Mouse (Mus musculus) gastrocnemius, postnatal 14 days (tissue): ENCODE data around the gene Slc4a4. TPM values are rescaled to one million over a fixed set of nuclear protein-coding genes. Genes with fewer than 3 reads are reported as not detected.

Experiments
- DNase-seq: peaks from one replicate; pipeline ENCODE4 v3.0.0; 2021; ENCODE audit warnings: mixed read lengths
- intact Hi-C: fragments of 180-260 bp; cut with DNase I; formaldehyde crosslinking; loops from one replicate; pipeline ENCODE4 v1.15.1; 2025; ENCODE audit warnings: low total_unique reads
- total RNA-seq, 2 experiments: library from RNA; stranded (reverse); gene quantifications; 2 replicates each; pipeline ENCODE4 v1.2.3; 2021

The Slc4a4 gene
- total RNA-seq, 2 experiments from 2014 or later = 4.7 to 6.0 TPM

- intact Hi-C loops = no loop called here
- no peak for DNase-seq
Observed at GRCm38 (mm10) chr5:89052230-89052629, 165.6 kb downstream of the Slc4a4 start.

GRCm38 (mm10) chr5:89055656-89056055 is 169.0 kb downstream of the Slc4a4 start:
- no peak for DNase-seq
- intact Hi-C loops = no loop called here

GRCm38 (mm10) chr5:89056370-89056769 is 169.8 kb downstream of the Slc4a4 start:
- intact Hi-C loops = no loop called here
- no peak for DNase-seq

- intact Hi-C loops = no loop called here
- DNase-seq = no peak
Observed at GRCm38 (mm10) chr5:89061097-89061496, 174.5 kb downstream of the Slc4a4 start.

GRCm38 (mm10) chr5:89062286-89062685 is 175.7 kb downstream of the Slc4a4 start:
- no peak for DNase-seq
- intact Hi-C loops = no loop called here

- intact Hi-C loops = no loop called here
- no peak for DNase-seq
Observed at GRCm38 (mm10) chr5:89067111-89067510, 180.5 kb downstream of the Slc4a4 start.

GRCm38 (mm10) chr5:89068072-89068471 is 181.5 kb downstream of the Slc4a4 start:
- intact Hi-C loops = no loop called here
- no peak for DNase-seq

GRCm38 (mm10) chr5:89070051-89070450 is 183.4 kb downstream of the Slc4a4 start:
- no peak for DNase-seq
- intact Hi-C loops = no loop called here

- DNase-seq = no peak
- intact Hi-C loops = no loop called here
Observed at GRCm38 (mm10) chr5:89071957-89072356, 185.3 kb downstream of the Slc4a4 start.

GRCm38 (mm10) chr5:89077711-89078110 is 191.1 kb downstream of the Slc4a4 start:
- intact Hi-C loops = no loop called here
- DNase-seq = no peak

GRCm38 (mm10) chr5:89083476-89083875 is 196.9 kb downstream of the Slc4a4 start:
- intact Hi-C loops = no loop called here
- no peak for DNase-seq

GRCm38 (mm10) chr5:89087916-89088315 is 201.3 kb downstream of the Slc4a4 start:
- no peak for DNase-seq
- intact Hi-C loops = no loop called here

- DNase-seq = no peak
- intact Hi-C loops = no loop called here
Observed at GRCm38 (mm10) chr5:89088462-89088861, 201.8 kb downstream of the Slc4a4 start.

- no peak for DNase-seq
- intact Hi-C loops = no loop called here
Observed at GRCm38 (mm10) chr5:89090131-89090530, 203.5 kb downstream of the Slc4a4 start.

- DNase-seq = no peak
- intact Hi-C loops = no loop called here
Observed at GRCm38 (mm10) chr5:89096371-89096770, 209.8 kb downstream of the Slc4a4 start.

- intact Hi-C loops = no loop called here
- DNase-seq = no peak
Observed at GRCm38 (mm10) chr5:89097291-89097690, 210.7 kb downstream of the Slc4a4 start.

- intact Hi-C loops = no loop called here
- no peak for DNase-seq
Observed at GRCm38 (mm10) chr5:89098121-89098520, 211.5 kb downstream of the Slc4a4 start.

- no peak for DNase-seq
- intact Hi-C loops = no loop called here
Observed at GRCm38 (mm10) chr5:89099886-89100285, 213.3 kb downstream of the Slc4a4 start.

GRCm38 (mm10) chr5:89102560-89102959 is 215.9 kb downstream of the Slc4a4 start:
- intact Hi-C loops = no loop called here
- no peak for DNase-seq

- DNase-seq = no peak
- intact Hi-C loops = no loop called here
Observed at GRCm38 (mm10) chr5:89105346-89105745, 218.7 kb downstream of the Slc4a4 start.

GRCm38 (mm10) chr5:89106217-89106616 is 219.6 kb downstream of the Slc4a4 start:
- intact Hi-C loops = no loop called here

GRCm38 (mm10) chr5:89108809-89109208 is 222.2 kb downstream of the Slc4a4 start:
- no peak for DNase-seq
- intact Hi-C loops = no loop called here

More at GRCm38 (mm10) chr5:89106217-89106616, 219.6 kb downstream of the Slc4a4 start:
- no peak for DNase-seq
